Mouse (Mus musculus): ENCODE measurements around the gene Rnf217. TPM values are rescaled to one million over a fixed set of nuclear protein-coding genes. Genes with fewer than 3 reads are reported as not detected.

Gene Rnf217
- polyA plus RNA-seq, 1 experiment from 2014 or later = 0.96 TPM

DNA sequence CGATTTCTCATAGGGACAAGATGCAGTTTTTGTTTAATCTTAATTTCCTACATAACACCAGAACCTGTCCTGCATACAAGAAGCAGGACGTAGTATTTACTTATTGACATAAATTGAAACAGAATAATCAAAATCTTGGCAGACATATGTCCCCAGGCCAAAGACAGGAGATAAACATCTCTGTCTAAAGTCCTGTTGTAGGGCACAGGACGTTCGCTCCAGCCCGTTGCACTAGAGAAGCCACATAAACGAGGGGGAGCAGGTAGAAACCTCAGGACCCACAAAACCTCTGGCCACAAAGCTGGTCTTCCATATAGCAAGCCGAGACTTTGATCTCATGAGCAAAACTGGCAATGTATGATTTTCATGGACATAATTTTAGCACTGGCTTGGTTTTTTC, 57.1 kb downstream of the Rnf217 start:
- Histone ChIP-seq H3K4me1 (no peaks in the 10 kb centered on the region), H3K27me3 (replicated peaks) (no peaks in the 10 kb centered on the region), H3K4me3 (no peak overlapping the region), H3K9me3 (no peaks in the 10 kb centered on the region), H3K36me3 (no peaks in the 10 kb centered on the region), H3K4me2 (no peak overlapping the region), H3K9ac (no peak overlapping the region), H3K27ac (replicated peaks) (no peak overlapping the region)
- no peak for ATAC-seq (ENCODE audit: extremely low read depth, insufficient number of reproducible peaks, low FRiP score, low TSS enrichment)
- WGBS = 73% methylated on average over 7 of the region's 7 CpGs

DNA sequence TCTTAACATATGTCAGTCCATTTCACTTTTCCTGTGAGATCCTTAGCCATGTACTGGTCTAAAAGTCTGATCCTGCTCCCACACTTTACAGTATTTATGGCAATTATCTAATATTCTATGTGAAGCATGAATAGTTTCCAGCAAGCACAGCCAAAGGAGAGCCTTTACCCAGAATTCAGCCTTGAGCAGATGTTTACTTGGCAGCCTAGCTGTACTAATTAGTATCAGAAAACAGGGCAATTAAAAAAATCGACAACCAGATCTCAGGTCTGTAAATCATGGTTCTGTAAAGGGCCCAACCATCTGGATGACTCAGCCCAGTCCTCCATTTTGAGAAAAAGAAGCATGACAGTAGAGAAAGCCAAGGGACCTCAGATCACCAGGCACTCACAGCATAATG, 57.6 kb downstream of the Rnf217 start:
- Histone ChIP-seq H3K36me3 (no peaks in the 10 kb centered on the region), H3K4me2 (no peak overlapping the region), H3K4me3 (no peak overlapping the region), H3K4me1 (no peaks in the 10 kb centered on the region), H3K9ac (no peak overlapping the region), H3K9me3 (no peaks in the 10 kb centered on the region), H3K27me3 (replicated peaks) (no peaks in the 10 kb centered on the region), H3K27ac (replicated peaks) (no peak overlapping the region)
- no peak for ATAC-seq (ENCODE audit: extremely low read depth, insufficient number of reproducible peaks, low FRiP score, low TSS enrichment)
- 67% methylated on average over 1 of the region's 1 CpGs for WGBS

DNA sequence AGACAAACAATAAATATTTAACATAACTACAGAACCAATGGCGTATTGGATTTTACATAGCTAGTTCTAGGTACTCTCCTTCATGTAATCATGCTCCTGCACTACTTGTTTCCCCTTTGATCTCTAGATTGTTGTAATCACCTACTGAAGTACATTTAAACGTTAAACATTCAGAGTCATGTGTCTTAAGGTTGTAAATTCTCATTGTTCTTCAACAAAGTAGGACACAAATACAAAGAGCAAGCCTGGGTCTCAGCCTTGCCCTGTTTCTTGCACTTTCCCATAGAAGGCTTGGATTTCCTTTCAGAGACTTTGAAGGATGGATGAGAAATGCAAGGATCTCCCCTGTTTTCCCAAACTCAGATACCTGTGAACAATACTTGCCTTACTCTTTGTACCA, 61.8 kb downstream of the Rnf217 start:
- H3K4me1 ChIP-seq = peaks cover 6% of the 10 kb centered on the region; the same call in 1 of the 2 replicates
- no peak overlapping the region for H3K4me2 ChIP-seq
- 64% methylated on average over 2 of the region's 2 CpGs for WGBS
- no peak overlapping the region for H3K9ac ChIP-seq
- no peaks in the 10 kb centered on the region for H3K27me3 ChIP-seq (replicated peaks)
- no peak for ATAC-seq (ENCODE audit: extremely low read depth, insufficient number of reproducible peaks, low FRiP score, low TSS enrichment)
- H3K36me3 ChIP-seq = 0 out of 2 replicates have a peak, but pooled peaks cover 8% of the 10 kb centered on the region
- H3K4me3 ChIP-seq = no peak overlapping the region
- H3K27ac ChIP-seq (replicated peaks) = no peak overlapping the region
- H3K9me3 ChIP-seq = no peaks in the 10 kb centered on the region

DNA sequence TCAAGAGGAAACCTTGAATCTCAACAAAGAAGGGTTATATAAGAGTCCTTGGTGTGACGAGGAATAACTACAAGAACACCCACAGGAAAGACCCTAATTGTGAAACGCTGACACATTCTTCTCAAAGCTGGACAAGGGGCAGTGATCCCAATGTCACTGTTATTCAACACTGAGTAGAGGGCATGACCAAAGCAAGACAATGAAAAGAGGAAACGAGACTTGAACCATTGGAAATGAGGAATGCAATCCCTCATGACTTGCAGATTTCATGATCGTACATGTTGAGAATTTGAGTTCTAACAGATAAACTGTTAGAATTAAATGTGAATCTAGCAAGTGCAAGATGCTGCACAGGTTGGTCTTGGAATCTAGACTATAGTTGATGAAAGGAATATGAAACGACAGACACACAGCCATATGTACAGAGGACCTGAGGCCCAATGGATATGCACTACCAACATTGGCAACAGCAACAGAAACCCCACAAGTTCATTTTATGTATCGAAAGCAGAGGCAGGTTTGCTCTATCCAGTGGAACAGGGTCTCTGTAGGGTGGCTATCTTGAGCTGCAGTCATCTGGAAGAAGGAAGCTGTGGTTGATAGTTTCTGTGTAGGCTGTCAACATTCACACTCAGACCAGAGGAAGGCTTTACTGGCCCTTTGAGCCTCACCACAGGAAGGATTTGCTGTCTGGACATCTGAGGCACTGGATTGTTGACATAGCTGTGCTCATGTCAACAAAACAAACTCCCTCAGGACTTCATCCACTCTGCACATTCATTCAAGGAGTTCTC, 64.6 kb downstream of the Rnf217 start:
- no peak overlapping the region for H3K4me2 ChIP-seq
- H3K4me3 ChIP-seq = no peak overlapping the region
- peaks cover 7% of the 10 kb centered on the region; the same call in 1 of the 2 replicates for H3K4me1 ChIP-seq
- ATAC-seq (ENCODE audit: extremely low read depth, insufficient number of reproducible peaks, low FRiP score, low TSS enrichment) = no peak
- no peaks in the 10 kb centered on the region for H3K27me3 ChIP-seq (replicated peaks)
- H3K27ac ChIP-seq (replicated peaks) = no peak overlapping the region
- H3K36me3 ChIP-seq = 0 out of 2 replicates have a peak, but pooled peaks cover 8% of the 10 kb centered on the region
- WGBS = 80% methylated on average over 6 of the region's 6 CpGs
- H3K9me3 ChIP-seq = no peaks in the 10 kb centered on the region
- H3K9ac ChIP-seq = no peak overlapping the region

DNA sequence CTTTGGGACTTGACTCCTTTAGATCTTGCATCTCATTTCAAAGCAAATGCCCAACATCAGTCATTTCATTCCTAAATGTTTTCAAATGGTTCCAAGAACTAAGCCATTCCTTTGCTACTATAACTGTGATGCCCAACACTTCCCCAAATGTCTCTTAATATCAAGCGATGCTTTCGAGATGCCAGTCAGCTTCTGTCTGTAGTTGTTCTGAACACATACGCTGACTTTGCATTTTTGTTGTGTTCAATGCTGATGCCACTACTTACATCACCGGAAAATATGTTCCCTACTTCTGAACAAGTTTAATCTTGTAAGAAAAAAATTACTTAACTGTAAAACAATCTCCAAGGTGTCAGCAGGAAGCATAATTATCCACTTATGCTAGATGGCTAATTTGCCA, 68.5 kb downstream of the Rnf217 start:
- no peak for ATAC-seq (ENCODE audit: extremely low read depth, insufficient number of reproducible peaks, low FRiP score, low TSS enrichment)
- H3K9me3 ChIP-seq = no peaks in the 10 kb centered on the region
- H3K27ac ChIP-seq (replicated peaks) = no peak overlapping the region
- no peak overlapping the region for H3K4me2 ChIP-seq
- H3K36me3 ChIP-seq = 0 out of 2 replicates have a peak, but pooled peaks cover 8% of the 10 kb centered on the region
- no peak overlapping the region for H3K4me3 ChIP-seq
- no peaks in the 10 kb centered on the region for H3K27me3 ChIP-seq (replicated peaks)
- WGBS = 83% methylated on average over 4 of the region's 4 CpGs
- H3K9ac ChIP-seq = no peak overlapping the region
- H3K4me1 ChIP-seq = peaks cover 30% of the 10 kb centered on the region

DNA sequence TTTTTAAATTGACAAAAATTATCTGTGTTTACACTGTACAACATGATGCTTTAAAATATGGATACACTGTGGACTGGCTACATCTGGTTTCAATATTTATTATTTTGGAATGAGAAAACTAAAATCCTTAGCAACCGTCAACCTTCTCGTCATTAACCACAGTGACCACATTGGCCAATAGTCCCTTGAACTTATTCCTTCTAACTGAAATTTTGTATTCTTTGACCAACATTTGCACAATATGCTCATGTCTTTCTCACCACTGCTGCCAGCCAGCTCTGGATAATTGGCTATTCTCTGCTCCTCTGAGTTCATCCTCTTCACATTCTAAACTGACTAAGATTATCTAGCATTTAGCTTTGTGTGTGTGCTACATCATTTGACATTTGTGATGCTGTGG, 69.6 kb downstream of the Rnf217 start:
- Histone ChIP-seq H3K9ac (no peak overlapping the region), H3K36me3 (peaks cover 8% of the 10 kb centered on the region), H3K4me1 (peaks cover 30% of the 10 kb centered on the region), H3K27me3 (replicated peaks) (no peaks in the 10 kb centered on the region), H3K4me3 (no peak overlapping the region), H3K9me3 (no peaks in the 10 kb centered on the region), H3K27ac (replicated peaks) (no peak overlapping the region), H3K4me2 (no peak overlapping the region)
- WGBS = 93% methylated on average over 2 of the region's 2 CpGs
- ATAC-seq (ENCODE audit: extremely low read depth, insufficient number of reproducible peaks, low FRiP score, low TSS enrichment) = no peak

DNA sequence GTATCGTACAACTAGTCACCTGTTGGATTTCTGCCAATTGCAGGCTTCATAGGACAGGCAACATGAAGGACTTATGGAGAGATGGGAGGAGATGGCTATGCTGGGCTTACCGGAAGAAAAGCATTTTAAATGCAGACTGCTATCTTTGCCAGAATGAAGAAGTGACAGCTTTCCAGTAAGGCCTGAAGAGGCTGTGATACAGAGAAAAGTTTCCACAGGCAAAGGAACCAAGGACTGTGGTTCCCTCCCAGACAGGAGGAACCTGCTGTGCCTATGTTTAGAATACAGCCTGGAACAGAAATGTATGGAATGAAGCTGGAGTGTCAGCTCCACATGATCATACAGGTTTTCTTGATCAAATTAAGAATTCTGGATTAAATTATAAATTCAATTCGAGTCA, 70.3 kb downstream of the Rnf217 start:
- peaks cover 30% of the 10 kb centered on the region for H3K4me1 ChIP-seq
- no peaks in the 10 kb centered on the region for H3K9me3 ChIP-seq
- H3K27me3 ChIP-seq (replicated peaks) = no peaks in the 10 kb centered on the region
- H3K27ac ChIP-seq (replicated peaks) = 0 out of 2 replicates have a peak overlapping the region, but pooled peaks have one; percentile 20
- peaks cover 11% of the 10 kb centered on the region for H3K36me3 ChIP-seq
- H3K4me2 ChIP-seq = no peak overlapping the region
- H3K9ac ChIP-seq = no peak overlapping the region
- WGBS = 51% methylated on average over 3 of the region's 3 CpGs
- ATAC-seq (ENCODE audit: extremely low read depth, insufficient number of reproducible peaks, low FRiP score, low TSS enrichment) = no peak
- H3K4me3 ChIP-seq = no peak overlapping the region

DNA sequence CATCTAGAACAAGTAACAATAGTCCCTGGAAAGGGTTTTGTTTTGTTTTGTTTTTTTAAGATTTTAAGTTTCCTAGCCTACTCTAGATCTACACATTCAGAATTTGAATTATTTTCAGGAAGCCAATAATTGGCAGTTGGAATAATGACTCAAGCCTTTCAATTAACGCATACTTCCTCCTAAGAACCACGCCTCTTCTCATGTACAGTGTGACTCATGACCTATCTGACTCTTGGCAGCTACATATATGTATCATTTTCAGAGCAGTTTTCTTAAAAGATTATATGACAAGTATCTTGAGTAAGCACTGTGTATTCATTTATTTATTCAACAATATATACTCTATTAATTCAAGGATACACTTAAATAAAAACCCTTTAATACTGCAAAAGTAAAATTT, 70.7 kb downstream of the Rnf217 start:
- WGBS = 80% methylated on average over 2 of the region's 2 CpGs
- Histone ChIP-seq H3K27me3 (replicated peaks) (no peaks in the 10 kb centered on the region), H3K9ac (no peak overlapping the region), H3K4me3 (no peak overlapping the region), H3K4me1 (peaks cover 30% of the 10 kb centered on the region), H3K4me2 (no peak overlapping the region), H3K9me3 (no peaks in the 10 kb centered on the region), H3K27ac (replicated peaks) (no peak overlapping the region), H3K36me3 (peaks cover 8% of the 10 kb centered on the region)
- ATAC-seq (ENCODE audit: extremely low read depth, insufficient number of reproducible peaks, low FRiP score, low TSS enrichment) = no peak

DNA sequence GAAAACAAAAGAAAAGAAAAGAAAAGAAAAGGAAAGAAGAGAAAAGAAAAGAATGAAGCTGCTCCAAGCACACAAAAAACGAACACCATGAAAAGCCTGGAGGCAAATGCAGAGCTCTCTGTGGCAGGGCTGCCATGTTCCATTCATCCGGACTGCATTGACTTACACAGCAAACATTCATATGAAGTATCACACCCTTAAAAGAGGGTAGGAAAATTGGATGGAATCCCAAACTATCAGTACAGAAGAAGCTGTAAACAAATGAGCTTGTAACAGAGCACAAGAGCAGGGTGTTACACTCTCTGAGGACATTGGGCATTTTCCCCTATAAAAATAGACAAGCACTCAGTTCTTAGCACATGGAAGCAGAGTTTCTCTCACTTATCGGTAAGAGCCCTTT, 71.8 kb downstream of the Rnf217 start:
- no peaks in the 10 kb centered on the region for H3K27me3 ChIP-seq (replicated peaks)
- H3K36me3 ChIP-seq = peaks cover 8% of the 10 kb centered on the region
- H3K4me3 ChIP-seq = no peak overlapping the region
- H3K27ac ChIP-seq (replicated peaks) = no peak overlapping the region
- H3K4me1 ChIP-seq = peaks cover 24% of the 10 kb centered on the region
- WGBS = 63% methylated on average over 3 of the region's 3 CpGs
- H3K9ac ChIP-seq = no peak overlapping the region
- no peak for ATAC-seq (ENCODE audit: extremely low read depth, insufficient number of reproducible peaks, low FRiP score, low TSS enrichment)
- H3K9me3 ChIP-seq = no peaks in the 10 kb centered on the region
- H3K4me2 ChIP-seq = no peak overlapping the region

DNA sequence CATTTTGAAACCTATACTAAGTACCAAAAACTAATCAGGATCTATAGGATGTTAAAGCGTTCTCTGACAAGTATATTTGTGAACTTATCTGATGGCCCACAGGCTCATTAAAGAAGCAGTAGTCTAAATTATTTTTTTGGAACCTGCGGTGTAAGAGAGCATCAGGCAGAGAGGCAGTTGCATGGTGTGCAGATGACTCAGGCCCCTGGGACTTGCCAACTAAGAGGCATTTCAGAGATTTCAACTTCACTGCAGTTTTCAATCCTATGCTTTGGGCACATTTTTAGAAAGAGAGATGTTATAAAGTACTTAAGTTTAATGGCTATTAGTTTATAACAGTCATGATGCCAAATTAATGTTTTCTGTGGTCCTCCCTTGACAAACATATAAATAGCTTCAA, 73.9 kb downstream of the Rnf217 start:
- no peak overlapping the region for H3K9ac ChIP-seq
- peaks cover 8% of the 10 kb centered on the region for H3K36me3 ChIP-seq
- ATAC-seq (ENCODE audit: extremely low read depth, insufficient number of reproducible peaks, low FRiP score, low TSS enrichment) = no peak
- H3K4me2 ChIP-seq = no peak overlapping the region
- H3K27me3 ChIP-seq (replicated peaks) = no peaks in the 10 kb centered on the region
- H3K9me3 ChIP-seq = no peaks in the 10 kb centered on the region
- no peak overlapping the region for H3K27ac ChIP-seq (replicated peaks)
- no peak overlapping the region for H3K4me3 ChIP-seq
- H3K4me1 ChIP-seq = peaks cover 24% of the 10 kb centered on the region
- WGBS = 86% methylated on average over 2 of the region's 2 CpGs

DNA sequence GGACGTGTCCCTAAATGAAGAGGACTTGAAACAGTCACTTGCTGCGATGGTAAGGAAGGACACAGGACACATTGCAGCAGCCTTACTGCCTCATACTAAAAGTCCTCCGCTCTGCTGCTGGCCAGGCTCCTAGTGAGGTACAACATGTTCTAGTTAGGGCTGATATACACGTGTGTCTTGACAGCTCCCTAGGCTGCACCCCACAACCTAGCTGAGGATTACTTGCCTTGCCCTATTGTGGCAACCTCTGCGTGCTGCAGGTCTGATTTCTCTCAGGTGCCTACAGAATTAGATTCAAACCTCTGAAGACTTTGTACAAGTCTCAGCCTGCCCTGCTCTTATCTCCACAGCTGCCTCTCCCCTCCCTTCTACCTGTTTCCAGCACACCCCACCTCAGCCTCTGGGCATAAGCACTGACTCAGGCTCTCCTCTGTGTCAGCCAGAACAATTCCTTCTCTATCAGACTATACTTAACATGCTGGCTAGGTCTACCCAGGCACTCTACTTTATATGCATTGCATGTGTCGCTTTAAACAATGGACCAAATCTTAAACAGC, 75.6 kb downstream of the Rnf217 start:
- no peak for ATAC-seq (ENCODE audit: extremely low read depth, insufficient number of reproducible peaks, low FRiP score, low TSS enrichment)
- Histone ChIP-seq H3K9me3 (no peaks in the 10 kb centered on the region), H3K36me3 (peaks cover 8% of the 10 kb centered on the region), H3K27me3 (replicated peaks) (no peaks in the 10 kb centered on the region), H3K27ac (replicated peaks) (no peak overlapping the region), H3K4me3 (no peak overlapping the region), H3K4me2 (no peak overlapping the region), H3K9ac (no peak overlapping the region), H3K4me1 (peaks cover 24% of the 10 kb centered on the region)
- 67% methylated on average over 6 of the region's 6 CpGs for WGBS

DNA sequence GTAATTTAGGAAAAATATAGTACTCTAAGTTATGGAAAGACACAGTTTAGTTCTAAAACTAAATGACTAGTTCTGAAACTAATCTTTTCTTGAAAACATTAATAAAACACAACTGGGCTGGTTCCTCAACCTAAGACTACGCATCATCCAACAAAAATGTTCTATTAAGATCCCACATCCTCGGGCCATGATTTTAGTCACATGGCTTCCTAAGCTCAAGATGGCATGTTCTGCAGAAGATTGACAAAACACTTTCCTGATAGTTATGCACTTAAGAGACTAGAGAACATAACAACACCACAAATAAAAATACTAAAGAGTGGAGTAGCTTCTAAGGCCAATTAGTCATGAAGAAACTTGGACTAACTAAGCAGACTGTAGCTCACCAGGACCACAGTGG, 76.2 kb downstream of the Rnf217 start:
- Histone ChIP-seq H3K4me3 (no peak overlapping the region), H3K27me3 (replicated peaks) (no peaks in the 10 kb centered on the region), H3K9me3 (no peaks in the 10 kb centered on the region), H3K4me2 (no peak overlapping the region), H3K36me3 (peaks cover 8% of the 10 kb centered on the region), H3K9ac (no peak overlapping the region), H3K27ac (replicated peaks) (no peak overlapping the region), H3K4me1 (peaks cover 23% of the 10 kb centered on the region)
- ATAC-seq (ENCODE audit: extremely low read depth, insufficient number of reproducible peaks, low FRiP score, low TSS enrichment) = no peak
- WGBS = 83% methylated on average over 2 of the region's 2 CpGs

Measured in heart, embryonic 13.5 days (tissue).